Mouse (Mus musculus) kidney, postnatal 0 days (tissue): ENCODE results near the gene BC005537. TPM values are rescaled to one million over a fixed set of nuclear protein-coding genes. Genes with fewer than 3 reads are reported as not detected.
"Not testable (repeated sequence)": the region's sequence is repeated elsewhere in the genome, so short reads cannot be mapped to it uniquely, and the experiment has no call there.

Experiments used
- ATAC-seq: fragments of 200-750 bp; cut with Nextera tagmentation; replicated peaks from 2 replicates; pipeline ENCODE4 v1.8.0; 2017; ENCODE audit warnings: low read depth, moderate number of reproducible peaks, moderate TSS enrichment, moderate library complexity; ENCODE audit not compliant: low FRiP score
- DNase-seq: peaks from one replicate; pipeline ENCODE4 v3.0.0-alpha.2; 2016; ENCODE audit warnings: low spot score
- H3K27ac ChIP-seq: fragments of 300-500 bp; sonication (generic); 2 replicates; pipeline ENCODE4 v1.5.1; 2014; ENCODE audit warnings: mild to moderate bottlenecking
- H3K27me3 ChIP-seq: fragments of 300-500 bp; sonication (generic); 2 replicates; pipeline ENCODE4 v1.6.1; 2014; ENCODE audit warnings: low read length, mixed read lengths; ENCODE audit not compliant: insufficient read depth
- H3K36me3 ChIP-seq: fragments of 300-500 bp; sonication (generic); 2 replicates; pipeline ENCODE4 v1.6.1; 2014; ENCODE audit warnings: low read length, mixed read lengths; ENCODE audit not compliant: insufficient read depth
- H3K4me1 ChIP-seq: fragments of 300-500 bp; sonication (generic); replicated peaks from 2 replicates; pipeline ENCODE4 v1.6.1; 2014; ENCODE audit warnings: antibody characterized with exemption, low read length, mixed read lengths; ENCODE audit not compliant: insufficient read depth
- H3K4me2 ChIP-seq: fragments of 300-500 bp; sonication (generic); 2 replicates; pipeline ENCODE4 v1.6.1; 2014; ENCODE audit warnings: mild to moderate bottlenecking, low read length, moderate library complexity, mixed read lengths
- H3K4me3 ChIP-seq: fragments of 300-500 bp; sonication (generic); replicated peaks from 2 replicates; pipeline ENCODE4 v1.5.1; 2014; ENCODE audit warnings: low read depth, low read length
- H3K9ac ChIP-seq: fragments of 300-500 bp; sonication (generic); 2 replicates; pipeline ENCODE4 v1.6.1; 2014; ENCODE audit warnings: low read depth, low read length
- H3K9me3 ChIP-seq: fragments of 300-500 bp; sonication (generic); replicated peaks from 2 replicates; pipeline ENCODE4 v1.6.1; 2016; ENCODE audit warnings: low read length, inconsistent platforms, mixed read lengths
- CTCF ChIP-seq: IDR thresholded peaks from 2 replicates; pipeline ENCODE4 v1.5.1; 2016; ENCODE audit warnings: antibody characterized with exemption, low read depth, mild to moderate bottlenecking, moderate library complexity
- WGBS: fragments of 180-500 bp; shearing (Covaris S2); extraction: QIAGEN DNeasy Blood & Tissue Kit; methylation state at CpG from one replicate; pipeline ENCODE4 v1.1.7; 2014; 5-methylcytosine and 5-hydroxymethylcytosine counted together
- polyA plus RNA-seq: library from polyadenylated mRNA; unstranded; fragments of >200 nt; fragmentation: Nextera tagmentation; extraction: Ambion mirVana; gene quantifications from 2 replicates; pipeline ENCODE4 v1.2.1, GENCODE M21; 2015

The BC005537 gene
- polyA plus RNA-seq, 1 experiment from 2014 or later: 19.1 TPM

DNA sequence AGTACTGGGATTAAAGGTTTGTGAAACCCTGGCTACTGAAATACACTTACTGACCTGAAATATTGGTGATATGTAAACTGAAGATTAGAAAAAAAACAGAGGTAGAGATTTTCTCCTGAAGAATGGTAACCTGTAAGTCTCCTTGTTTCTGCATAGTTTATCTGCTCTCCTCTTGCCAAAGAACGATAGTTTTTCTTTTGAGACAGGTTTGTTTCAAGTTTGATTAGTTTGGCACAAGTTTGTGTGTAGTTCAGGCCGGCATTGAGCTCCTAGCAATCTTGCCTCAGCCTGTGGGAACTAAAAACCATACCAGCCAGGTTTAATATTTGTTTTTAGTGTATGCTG is 31.3 kb downstream of the BC005537 start:
- WGBS: 24% methylated on average over 2 of the region's 2 CpGs
- H3K4me3 ChIP-seq: peak overlapping the region; percentile 91
- no peaks in the 10 kb centered on the region for H3K9me3 ChIP-seq
- no peak for TF ChIP-seq CTCF
- H3K27me3 ChIP-seq: no peaks in the 10 kb centered on the region
- no peaks in the 10 kb centered on the region for H3K36me3 ChIP-seq
- peak overlapping the region; percentile 74 for H3K4me2 ChIP-seq
- H3K27ac ChIP-seq: no peak overlapping the region
- peaks cover 8% of the 10 kb centered on the region for H3K4me1 ChIP-seq
- no peak for DNase-seq
- ATAC-seq: no peak
- H3K9ac ChIP-seq: peak overlapping the region; percentile 94

DNA sequence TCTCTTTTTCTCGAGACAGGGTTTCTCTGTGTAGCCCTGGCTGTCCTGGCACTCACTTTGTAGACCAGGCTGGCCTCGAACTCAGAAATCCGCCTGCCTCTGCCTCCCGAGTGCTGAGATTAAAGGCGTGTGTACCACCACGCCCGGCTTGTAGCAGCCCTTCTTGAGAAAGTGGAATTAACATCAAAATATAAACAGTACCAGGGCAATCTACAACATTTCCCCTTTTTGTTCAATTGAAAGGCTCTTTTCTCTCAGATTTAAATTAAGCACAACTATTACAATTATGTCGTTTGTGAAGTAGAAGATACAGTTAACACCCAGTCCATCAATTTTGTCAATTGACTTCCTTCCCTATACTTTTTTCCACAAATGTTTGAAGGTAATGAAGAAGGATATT is 36.3 kb downstream of the BC005537 start:
- not testable (repeated sequence) for H3K4me1 ChIP-seq, H3K36me3 ChIP-seq, H3K9me3 ChIP-seq, H3K4me3 ChIP-seq, H3K27ac ChIP-seq, H3K4me2 ChIP-seq, DNase-seq, ATAC-seq, H3K27me3 ChIP-seq, H3K9ac ChIP-seq
- WGBS: 93% methylated on average over 8 of the region's 8 CpGs

GRCm38 (mm10) chr13:24839831-24840230 is 38.4 kb downstream of the BC005537 start:
- no peak for DNase-seq
- Histone ChIP-seq H3K9ac (no peak overlapping the region), H3K9me3 (no peaks in the 10 kb centered on the region), H3K4me2 (no peak overlapping the region), H3K27me3 (no peaks in the 10 kb centered on the region), H3K27ac (no peak overlapping the region), H3K36me3 (no peaks in the 10 kb centered on the region; the same call in 1 of the 2 replicates), H3K4me3 (no peak overlapping the region), H3K4me1 (0 out of 2 replicates have a peak, but pooled peaks cover 2% of the 10 kb centered on the region)
- 46% methylated on average over 3 of the region's 3 CpGs for WGBS
- no peak for ATAC-seq
- TF ChIP-seq CTCF: no peak

- Histone ChIP-seq H3K4me1 (0 out of 2 replicates have a peak, but pooled peaks cover 5% of the 10 kb centered on the region), H3K36me3 (no peaks in the 10 kb centered on the region; the same call in 1 of the 2 replicates), H3K9me3 (no peaks in the 10 kb centered on the region), H3K27ac (no peak overlapping the region), H3K4me2 (no peak overlapping the region), H3K4me3 (no peak overlapping the region), H3K27me3 (no peaks in the 10 kb centered on the region), H3K9ac (no peak overlapping the region)
- 61% methylated on average over 3 of the region's 3 CpGs for whole genome bisulfite sequencing
- ATAC-seq (no peak), DNase-seq (no peak)
- TF ChIP-seq CTCF: no peak
These were observed 40.2 kb downstream of the BC005537 start for GRCm38 (mm10) chr13:24841702-24842101.

- WGBS: 14% methylated on average over 40 of the region's 40 CpGs
- no peak for TF ChIP-seq CTCF
- H3K4me3 ChIP-seq: peak within 1 kb of the TSS; percentile 34
- peak within 1 kb of the TSS; percentile 69 for H3K4me2 ChIP-seq
- H3K9me3 ChIP-seq: no peaks in the 10 kb centered on the region
- H3K9ac ChIP-seq: peak within 1 kb of the TSS; percentile 4; the same call in 1 of the 2 replicates
- no peaks in the 10 kb centered on the region for H3K27me3 ChIP-seq
- DNase-seq: peak; percentile 36
- H3K4me1 ChIP-seq: 0 out of 2 replicates have a peak, but pooled peaks cover 5% of the 10 kb centered on the region
- no peak within 1 kb of the TSS for H3K27ac ChIP-seq
- H3K36me3 ChIP-seq: no peaks in the 10 kb centered on the region
- ATAC-seq: peak; percentile 73
These were observed 43.8 kb downstream of the BC005537 start, which contains the start of gene D130043K22Rik for GRCm38 (mm10) chr13:24844983-24845955. TSS of gene D130043K22Rik (plus strand) at chr13:24845135.

DNA sequence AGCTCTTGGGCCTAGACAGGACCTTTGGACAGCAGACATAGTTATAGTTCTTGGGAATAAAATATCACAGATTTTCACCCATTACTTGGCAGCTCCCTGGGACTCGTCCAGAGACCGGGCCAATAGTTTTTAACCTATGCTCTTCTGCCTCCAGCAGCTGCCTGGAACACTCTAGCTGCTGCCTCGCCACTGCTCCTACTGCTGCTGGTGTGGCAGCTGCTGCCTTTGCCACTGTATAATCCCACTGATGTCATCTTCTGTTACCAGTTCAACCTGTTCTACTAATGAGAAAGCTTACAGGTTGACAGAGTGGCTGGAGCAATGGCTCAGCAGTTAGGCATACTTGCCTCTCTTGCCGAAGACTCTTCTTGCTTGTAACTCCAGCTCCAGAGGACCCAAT is 47.9 kb downstream of the BC005537 start:
- 0 out of 2 replicates have a peak, but pooled peaks cover 5% of the 10 kb centered on the region for H3K4me1 ChIP-seq
- no peaks in the 10 kb centered on the region for H3K27me3 ChIP-seq
- H3K4me3 ChIP-seq: no peak overlapping the region
- peak; percentile 38 for DNase-seq
- no peaks in the 10 kb centered on the region for H3K36me3 ChIP-seq
- peak; percentile 68; the same call in 1 of the 2 replicates for ATAC-seq
- H3K27ac ChIP-seq: no peak overlapping the region
- 56% methylated on average over 4 of the region's 4 CpGs for WGBS
- H3K4me2 ChIP-seq: no peak overlapping the region
- TF ChIP-seq CTCF: no peak
- H3K9ac ChIP-seq: no peak overlapping the region
- no peaks in the 10 kb centered on the region for H3K9me3 ChIP-seq
